Mouse (Mus musculus): ENCODE measurements at regions not wholly inside any gene's neighbourhood (a gene's known extent, or its start where the extent isn't known, plus 50 kb on each side); places are given as distances from the start of the nearest gene placed in this dataset.

- ATAC-seq (ENCODE audit: low TSS enrichment), result peak; percentile 16; the same call in 1 of the 2 replicates
These were observed 248.3 kb downstream of the Emp1 start for GRCm38 (mm10) chr6:135610504-135611096.

GRCm38 (mm10) chr6:135627928-135628327 lies 265.6 kb downstream of the Emp1 start:
- peak; percentile 81 for ATAC-seq (ENCODE audit: low TSS enrichment)

- ATAC-seq (ENCODE audit: low TSS enrichment), result no peak
These were observed 266.9 kb downstream of the Emp1 start for GRCm38 (mm10) chr6:135629236-135629635.

- ATAC-seq (ENCODE audit: low TSS enrichment), result no peak; the same call in 1 of the 2 replicates
These were observed 270.3 kb downstream of the Emp1 start for GRCm38 (mm10) chr6:135632671-135633070.

GRCm38 (mm10) chr6:135636648-135637047 lies 274.3 kb downstream of the Emp1 start:
- peak; percentile 96 for ATAC-seq (ENCODE audit: low TSS enrichment)

GRCm38 (mm10) chr6:135642711-135643110 lies 280.4 kb downstream of the Emp1 start:
- peak; percentile 80 for ATAC-seq (ENCODE audit: low TSS enrichment)

- no peak for ATAC-seq (ENCODE audit: low TSS enrichment)
These were observed 283.8 kb downstream of the Emp1 start for GRCm38 (mm10) chr6:135646177-135646576.

GRCm38 (mm10) chr6:135653002-135653401 lies 290.7 kb downstream of the Emp1 start:
- ATAC-seq (ENCODE audit: low TSS enrichment), result no peak

- ATAC-seq (ENCODE audit: low TSS enrichment), result peak; percentile 96
These were observed 300.0 kb downstream of the Emp1 start for GRCm38 (mm10) chr6:135662386-135662785.

- peak; percentile 81 for ATAC-seq (ENCODE audit: low TSS enrichment)
These were observed 300.6 kb downstream of the Emp1 start for GRCm38 (mm10) chr6:135662801-135663537.

Data from frontal cortex, adult (tissue).